Mouse (Mus musculus): Measurements from ENCODE around the gene E2f4.

Gene E2f4

DNA sequence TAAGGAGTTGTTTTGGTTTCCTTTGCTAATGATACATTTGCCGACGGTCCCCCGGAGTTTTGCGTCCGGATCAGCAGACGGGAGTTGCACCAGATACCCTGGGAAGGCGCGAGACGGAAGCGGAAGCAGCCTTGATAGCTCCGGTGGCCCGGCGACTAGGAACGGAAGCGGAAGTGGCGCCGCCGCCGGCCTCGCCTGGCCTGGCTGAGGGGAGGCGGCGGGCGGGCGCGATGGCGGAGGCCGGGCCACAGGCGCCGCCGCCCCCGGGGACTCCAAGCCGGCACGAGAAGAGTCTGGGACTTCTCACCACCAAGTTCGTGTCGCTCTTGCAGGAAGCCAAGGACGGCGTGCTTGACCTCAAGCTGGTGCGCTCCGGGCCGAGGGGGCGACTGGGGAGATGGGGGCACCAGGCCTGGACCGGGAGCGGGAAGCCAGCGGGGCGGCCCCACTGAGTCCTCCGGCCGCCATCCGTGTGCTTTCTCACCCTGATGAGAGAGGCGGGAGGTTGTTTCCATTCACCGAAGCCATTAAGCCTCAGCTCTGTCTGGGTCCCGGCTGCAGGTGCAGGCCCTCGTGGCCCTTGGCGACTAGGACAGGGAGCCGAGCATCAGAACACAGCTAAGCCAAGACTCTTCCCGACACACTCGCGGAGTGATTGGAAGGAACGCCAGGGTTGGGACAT is at the start of gene E2f4:
E2f4 (plus strand) TSS at position 153 of the 682 bp plus-strand sequence.
- peak; percentile 96 for DNase-seq (ENCODE audit: low spot score in 2 of 2)

DNA sequence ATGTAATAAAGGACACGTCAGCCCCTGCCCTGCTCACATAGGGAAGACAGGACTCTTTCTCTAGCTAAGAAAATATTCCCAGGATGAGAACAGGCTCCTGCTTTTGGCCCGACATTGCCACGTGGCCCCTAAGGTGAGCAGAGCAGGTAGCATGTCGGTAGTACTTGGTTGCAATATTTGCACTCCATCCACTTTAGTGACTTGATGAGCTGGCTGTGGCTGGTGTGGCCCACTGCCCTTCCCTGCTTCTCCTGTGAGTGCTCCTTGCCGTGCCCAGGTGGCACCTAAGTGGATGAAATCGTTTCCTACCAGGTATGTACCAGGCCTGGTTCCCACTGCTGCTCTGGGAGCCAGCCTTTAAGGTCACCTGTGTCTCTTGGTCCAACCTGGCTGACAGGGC is 45.5 kb upstream of the E2f4 start:
- DNase-seq (ENCODE audit: low spot score in 2 of 2), result no peak

DNA sequence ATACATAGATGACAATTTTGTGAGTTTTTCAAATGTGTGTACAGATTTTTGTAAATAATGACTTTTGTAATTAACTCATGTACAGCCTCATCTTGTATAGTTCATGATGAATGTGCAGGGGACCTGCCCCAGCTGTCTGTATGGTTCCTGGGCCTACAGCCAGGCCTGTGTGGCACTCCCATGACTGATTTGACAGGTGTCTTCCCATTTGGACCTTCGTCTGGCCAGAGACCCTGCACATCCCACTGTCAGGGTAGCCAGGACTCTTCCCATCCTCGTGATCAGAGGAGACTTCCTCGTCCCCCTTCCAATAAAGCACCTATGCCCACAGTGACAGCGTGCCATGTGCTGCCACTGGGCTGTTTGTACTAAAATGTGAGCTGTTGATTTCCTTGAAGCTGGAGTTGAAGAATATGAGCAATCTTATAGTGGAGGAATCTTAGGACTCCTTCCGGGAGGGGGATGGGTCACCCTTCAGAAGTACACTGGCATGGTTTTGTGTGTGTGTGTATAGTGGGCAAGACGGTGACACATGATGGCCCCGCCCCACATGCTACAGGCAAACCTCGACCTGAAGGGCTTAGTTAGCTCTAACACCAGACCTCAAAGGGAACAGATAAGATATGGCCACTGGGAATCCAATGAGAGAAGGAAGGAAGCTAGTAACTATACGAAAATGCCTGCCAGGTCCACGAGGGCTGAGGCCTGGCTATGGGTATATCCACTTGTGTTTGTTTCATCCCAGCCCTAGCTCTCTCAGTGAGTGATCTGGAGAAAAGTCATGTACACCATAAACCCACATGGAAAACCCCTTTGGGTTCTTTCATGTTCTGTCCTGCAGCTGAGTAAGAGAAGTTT is 44.6 kb upstream of the E2f4 start:
- peak in 1 of 2 experiments; percentile 28 for DNase-seq (ENCODE audit: low spot score in 2 of 2)

DNA sequence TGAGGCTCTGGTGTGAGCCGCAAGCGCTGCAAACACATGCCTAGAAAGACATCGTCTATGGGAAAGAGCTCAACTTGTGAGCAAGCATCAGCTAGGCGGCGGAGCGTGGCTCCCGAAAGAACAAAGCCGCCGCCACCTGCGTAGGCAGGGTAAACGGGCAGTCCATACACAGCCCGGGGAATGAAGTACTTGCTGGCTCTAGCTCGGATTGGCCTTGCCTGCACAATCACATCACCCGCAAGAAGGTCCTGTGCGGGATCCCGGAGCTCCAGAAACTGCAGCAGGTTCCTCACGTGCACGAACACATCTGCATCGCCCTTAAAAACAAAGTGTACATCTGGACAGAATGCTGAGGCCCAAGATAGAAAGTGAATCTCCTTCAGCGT is 43.7 kb upstream of the E2f4 start:
- DNase-seq (ENCODE audit: low spot score in 2 of 2), result no peak

GRCm38 (mm10) chr8:105254152-105254965 is 43.1 kb upstream of the E2f4 start:
- peak; percentile 92 to 93 for DNase-seq (ENCODE audit: low spot score in 2 of 2)

DNA sequence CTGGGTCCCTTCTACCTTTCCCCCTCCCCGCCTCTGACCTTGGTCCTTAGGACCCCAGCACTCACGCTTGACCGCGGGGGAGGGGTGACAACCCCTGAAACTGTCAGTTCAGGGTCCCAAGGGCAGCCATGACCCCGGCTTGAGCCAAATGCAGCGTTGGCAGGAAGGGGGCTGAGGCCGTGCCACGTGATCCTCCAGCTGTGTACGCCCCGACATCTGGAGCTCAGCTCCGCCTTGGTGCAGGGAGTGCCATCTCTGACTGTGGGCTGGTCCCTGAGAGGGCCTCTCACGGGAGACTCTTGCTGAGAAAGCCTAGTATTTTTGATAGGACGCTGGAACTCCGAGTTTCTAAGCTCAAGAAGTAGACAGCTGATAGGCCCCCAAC is 42.5 kb upstream of the E2f4 start, which contains the start of gene B3gnt9:
B3gnt9 (minus strand) TSS at position 188 of the 385 bp plus-strand sequence.
- DNase-seq (ENCODE audit: low spot score in 2 of 2), result peak; percentile 58 to 66

GRCm38 (mm10) chr8:105257318-105258114 is 39.9 kb upstream of the E2f4 start:
- DNase-seq (ENCODE audit: low spot score in 2 of 2), result peak in 1 of 2 experiments; percentile 23

DNA sequence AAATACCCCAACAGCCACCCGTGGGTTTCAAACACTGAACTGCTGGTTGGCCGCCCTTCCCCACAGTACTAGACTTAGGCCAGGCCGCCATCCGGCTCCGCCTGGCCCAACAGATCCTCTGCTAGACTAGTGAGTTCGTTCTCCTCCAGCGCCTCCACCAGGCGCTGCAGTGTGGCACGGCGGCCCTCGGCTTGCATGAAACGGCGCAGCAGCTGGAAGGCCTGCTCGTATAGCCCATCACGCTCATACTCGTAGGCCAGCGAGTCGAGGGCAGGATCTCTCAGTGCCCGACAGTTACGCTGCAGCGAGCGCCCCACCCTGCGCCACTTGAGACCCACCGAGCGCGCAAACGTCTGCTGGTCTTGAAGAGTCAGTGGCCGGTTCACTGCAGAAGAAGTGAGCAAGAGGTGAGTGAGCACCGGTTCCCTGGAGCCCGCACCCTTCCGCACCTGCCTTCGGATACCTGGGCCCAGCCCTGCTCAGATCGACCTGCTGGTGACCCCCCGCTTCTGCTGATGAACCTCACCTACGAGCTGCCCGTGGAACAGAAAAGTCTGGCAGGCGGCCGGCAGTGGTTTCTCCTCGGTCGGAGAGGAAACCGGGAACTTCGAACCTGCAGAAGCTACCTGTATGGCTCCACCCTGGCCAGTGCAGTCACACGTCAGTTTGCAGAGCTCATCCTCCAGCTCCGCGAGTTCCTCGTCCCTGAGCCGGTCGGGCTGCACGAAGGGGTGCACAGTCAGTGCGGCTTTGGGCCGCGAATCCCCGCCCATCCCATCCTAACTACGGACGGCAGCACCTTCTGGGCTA is 38.3 kb upstream of the E2f4 start:
- DNase-seq (ENCODE audit: low spot score in 2 of 2), result peak; percentile 47 to 58

GRCm38 (mm10) chr8:105259721-105260320 is 37.6 kb upstream of the E2f4 start:
- DNase-seq (ENCODE audit: low spot score in 2 of 2), result peak; percentile 59 to 77

DNA sequence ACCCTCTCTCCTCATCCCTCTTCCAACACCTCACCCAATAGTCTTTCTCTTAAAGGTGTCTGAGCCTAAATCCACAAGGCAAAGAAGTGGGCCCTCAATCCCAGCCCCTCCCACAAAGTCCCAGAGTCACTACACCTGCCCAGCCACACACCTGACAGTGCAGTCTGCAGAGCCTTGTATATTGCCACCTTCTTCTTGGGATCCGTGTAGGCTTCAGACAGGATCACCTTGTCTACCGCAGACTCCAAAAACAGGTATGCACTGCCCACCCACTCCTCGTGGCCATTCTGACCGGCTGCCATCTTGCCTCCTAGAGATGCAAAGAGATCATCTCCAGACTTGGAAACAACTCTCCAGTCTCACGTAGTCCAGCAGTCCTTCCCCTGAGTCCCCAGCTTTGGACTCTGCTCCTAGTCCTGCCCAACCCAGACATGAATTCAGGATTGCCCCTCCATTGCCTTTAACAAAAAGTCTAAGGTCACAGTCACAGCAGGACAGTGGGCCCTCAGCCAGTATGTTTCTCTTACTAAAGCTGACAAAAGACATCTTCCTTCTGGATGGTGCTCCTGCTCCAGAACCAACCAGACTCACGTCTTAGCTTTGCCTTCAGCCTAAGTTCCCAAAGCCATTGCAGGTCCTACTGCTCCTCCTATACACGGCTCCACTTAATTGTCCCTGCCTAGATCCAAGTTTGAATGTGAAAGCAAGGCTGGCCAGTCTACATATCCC is 36.9 kb upstream of the E2f4 start:
- DNase-seq (ENCODE audit: low spot score in 2 of 2), result peak in 1 of 2 experiments; percentile 24

GRCm38 (mm10) chr8:105261326-105261980 is 36.0 kb upstream of the E2f4 start:
- DNase-seq (ENCODE audit: low spot score in 2 of 2), result peak in 1 of 2 experiments; percentile 24

DNA sequence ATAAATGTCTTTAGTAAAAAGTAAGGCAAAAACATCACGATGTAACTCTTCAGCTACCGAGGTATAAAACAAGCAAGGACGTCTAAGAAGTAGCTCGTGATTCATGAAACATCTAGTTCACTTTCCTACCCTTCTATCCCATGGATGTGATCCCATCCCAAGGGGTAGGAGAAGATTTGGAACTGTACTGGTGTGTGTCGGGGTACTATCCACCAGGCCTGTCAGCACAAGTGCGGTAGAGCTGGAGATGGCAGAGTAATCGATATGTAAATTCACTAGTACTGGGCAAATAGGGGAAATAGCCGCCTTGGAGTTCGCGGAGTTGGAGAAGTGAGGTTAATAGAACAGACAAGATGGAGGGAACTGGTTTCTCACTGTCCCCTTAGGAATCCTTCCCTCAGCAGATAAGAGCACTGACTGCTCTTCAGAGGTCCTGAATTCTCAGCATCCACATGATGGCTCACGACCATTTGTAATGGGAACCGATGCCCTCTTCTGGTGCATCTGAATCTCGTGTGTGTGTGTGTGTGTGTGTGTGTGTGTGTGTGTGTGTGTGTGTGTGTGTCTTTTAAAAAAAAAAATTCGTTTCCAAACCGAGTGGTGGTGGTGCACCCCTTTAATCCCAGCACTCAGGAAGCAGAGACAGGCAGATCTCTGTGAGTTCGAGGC is 34.1 kb upstream of the E2f4 start:
- DNase-seq (ENCODE audit: low spot score in 2 of 2), result no peak

DNA sequence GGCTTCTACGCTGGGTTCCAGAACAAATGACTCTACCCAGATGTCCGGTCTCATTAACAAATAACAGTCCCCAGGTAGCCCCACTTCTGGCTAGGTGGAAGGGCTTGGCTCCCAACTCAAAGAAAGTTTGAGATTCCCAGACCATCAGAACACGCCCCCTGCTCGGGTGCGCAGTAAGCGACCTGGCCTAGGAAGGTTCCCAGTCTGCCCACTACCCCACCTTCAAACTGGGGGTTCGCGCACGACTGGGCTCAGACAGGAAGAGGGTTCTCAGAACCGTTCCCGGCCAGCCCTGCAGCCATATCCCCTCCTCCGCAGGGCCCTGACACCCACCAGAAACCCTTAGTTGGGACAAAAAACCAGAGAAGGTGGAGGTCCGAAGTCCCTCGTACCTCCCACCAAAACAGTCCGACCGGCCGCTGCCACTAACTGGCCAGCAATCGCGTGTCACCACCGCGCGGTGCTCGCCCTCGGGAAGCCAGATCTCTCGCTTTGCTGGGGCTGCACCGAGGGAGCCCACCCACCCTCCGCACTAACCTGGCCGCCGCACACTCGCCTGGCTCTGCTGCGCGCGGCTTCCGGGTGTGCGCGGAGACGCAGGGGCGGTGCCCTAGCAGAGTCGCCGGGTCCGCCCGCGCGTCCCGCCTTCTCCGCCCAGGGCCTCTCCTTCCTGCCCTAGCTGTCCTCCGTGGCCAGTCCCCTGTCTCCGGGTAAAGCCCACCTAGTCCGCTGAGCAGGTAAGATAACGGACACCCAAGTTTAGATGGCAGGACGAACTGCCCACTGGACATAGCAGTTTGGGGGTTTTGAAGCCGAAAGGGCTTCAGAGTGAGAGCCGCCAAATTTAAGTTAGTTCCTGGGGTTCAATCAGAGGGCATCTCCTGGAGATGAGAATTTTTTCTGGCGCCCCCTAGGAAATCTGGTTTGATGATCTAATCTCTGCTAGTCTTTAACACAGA is 33.2 kb upstream of the E2f4 start, which contains the start of the genes Tradd and Fbxl8:
Tradd (minus strand) TSS at position 586 of the 959 bp plus-strand sequence.
Fbxl8 (plus strand) TSS at position 625 of the 959 bp plus-strand sequence.
- DNase-seq (ENCODE audit: low spot score in 2 of 2), result peak in 1 of 2 experiments; percentile 54

- DNase-seq (ENCODE audit: low spot score in 2 of 2), result no peak
Observed at GRCm38 (mm10) chr8:105265128-105265527, 32.3 kb upstream of the E2f4 start.

DNA sequence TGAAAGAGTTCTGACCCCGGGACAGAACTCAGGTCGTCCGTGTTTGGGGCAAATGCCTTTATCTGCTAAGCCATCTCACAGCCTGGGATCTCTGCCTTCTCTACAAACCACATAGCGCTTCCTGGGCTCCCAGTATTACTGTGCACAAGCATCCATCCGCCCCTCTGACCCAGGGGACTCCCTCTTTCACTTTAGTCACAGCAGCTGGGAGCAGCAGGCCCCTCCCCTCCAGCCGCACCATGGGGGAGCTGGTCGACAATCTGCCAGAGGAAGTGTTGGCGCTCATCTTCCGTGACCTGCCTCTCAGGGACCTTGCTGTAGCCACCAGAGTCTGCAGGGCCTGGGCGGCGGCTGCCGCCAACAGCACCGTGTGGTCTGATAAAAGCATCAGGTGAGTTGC is 30.7 kb upstream of the E2f4 start:
- DNase-seq (ENCODE audit: low spot score in 2 of 2), result no peak

DNA sequence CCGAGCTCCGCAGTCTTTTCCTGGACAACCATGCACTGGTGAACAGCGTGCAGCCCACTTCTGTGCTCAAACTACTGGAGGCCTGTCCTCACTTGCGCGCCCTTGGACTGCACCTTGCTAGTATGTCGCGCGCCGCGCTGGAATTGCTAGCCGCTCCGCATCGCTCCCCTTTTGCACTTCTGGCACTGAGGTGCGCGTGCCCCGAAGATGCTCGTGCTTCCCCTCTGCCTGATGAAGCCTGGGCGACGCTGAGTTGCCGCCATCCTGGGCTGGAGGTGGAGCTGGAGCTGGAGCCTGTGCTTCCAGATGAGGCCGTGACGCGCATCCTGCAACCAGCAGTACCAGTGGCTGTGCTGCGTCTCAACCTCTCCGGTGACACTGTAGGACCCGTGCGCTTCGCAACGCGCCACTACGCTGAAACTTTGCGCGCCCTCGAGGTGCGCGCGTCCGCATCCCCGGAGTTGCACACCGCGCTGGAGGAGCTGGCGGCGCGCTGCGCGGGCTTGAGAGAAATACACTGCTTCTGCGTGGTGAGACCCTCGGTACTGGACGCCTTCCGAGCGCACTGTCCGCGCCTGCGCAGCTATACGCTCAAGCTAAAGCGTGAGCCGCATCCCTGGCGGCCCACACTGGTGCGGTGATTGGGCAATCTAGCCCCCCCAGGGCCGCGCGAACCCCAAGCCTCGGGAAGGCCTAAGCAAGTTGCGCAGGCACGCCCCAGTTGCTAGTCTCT is 29.0 kb upstream of the E2f4 start:
- DNase-seq (ENCODE audit: low spot score in 2 of 2), result peak; percentile 93 to 94
